Mouse (Mus musculus) small intestine, adult 2 months (tissue): Measurements from ENCODE around the gene Arhgef1.

Source experiments
- CTCF ChIP-seq: fragments of 200-500 bp; IDR thresholded peaks from 2 replicates; pipeline ENCODE4 v1.5.1; 2012; ENCODE audit warnings: low read depth, mild to moderate bottlenecking, control low read depth, inconsistent platforms, low read length, moderate library complexity, mixed read lengths; ENCODE audit not compliant: insufficient replicate concordance, insufficient read length; ENCODE audit errors: extremely low read depth
- POLR2A ChIP-seq: fragments of 200-500 bp; IDR thresholded peaks from 2 replicates; pipeline ENCODE4 v1.6.1; 2012; ENCODE audit warnings: low read depth, mild to moderate bottlenecking, control low read depth, inconsistent platforms, low read length, moderate library complexity

DNA sequence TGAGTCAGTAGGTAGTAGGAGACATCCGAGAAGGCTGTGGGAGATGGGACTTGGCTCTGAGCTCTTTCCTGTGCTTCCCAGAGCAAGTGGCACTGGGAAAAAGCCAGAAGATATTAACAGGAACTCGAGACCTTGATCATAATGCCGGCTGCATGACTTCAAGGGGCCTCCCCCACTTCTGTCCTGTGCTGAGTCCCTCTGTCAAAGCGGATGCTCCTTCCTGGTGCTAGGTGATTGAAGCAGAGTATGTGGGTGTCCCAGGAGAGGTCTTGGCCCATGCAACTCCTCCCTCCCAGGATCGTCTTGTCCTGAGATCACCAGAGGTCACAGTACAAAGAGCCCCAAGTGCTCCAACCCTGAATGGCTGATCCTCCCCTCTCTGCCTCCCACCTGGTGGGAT, 71.2 kb downstream of the Arhgef1 start:
- TF ChIP-seq CTCF, result no peak
- TF ChIP-seq POLR2A, result no peak
